Mouse (Mus musculus): ENCODE measurements at regions not wholly inside any gene's neighbourhood (a gene's known extent, or its start where the extent isn't known, plus 50 kb on each side); places are given as distances from the start of the nearest gene placed in this dataset.

DNA sequence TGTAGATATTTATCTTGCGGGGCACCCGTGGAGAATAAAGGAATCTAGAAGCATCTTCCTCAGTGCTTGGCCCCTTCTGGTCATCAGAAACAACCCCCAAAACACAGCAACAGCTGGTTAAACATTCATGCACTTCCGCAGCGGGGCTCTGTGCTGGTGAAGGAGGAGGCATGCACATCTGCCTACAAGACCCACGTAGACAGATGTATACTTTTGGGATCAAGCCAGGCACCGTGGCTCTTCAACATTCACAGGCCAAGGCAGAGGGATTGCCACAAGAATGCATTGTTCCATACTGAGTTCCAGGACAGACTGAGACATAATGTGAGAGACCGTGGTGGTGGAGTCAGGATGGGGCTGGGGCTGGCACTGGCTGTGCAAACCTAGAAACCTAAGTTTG lies 103.0 kb upstream of the Tmem260 start:
- Histone ChIP-seq H3K27me3 (ENCODE audit: control insufficient read depth, insufficient read depth, low read length) (no peaks in the 10 kb centered on the region), H3K36me3 (ENCODE audit: control insufficient read depth, insufficient read depth, low read length) (no peaks in the 10 kb centered on the region), H3K79me2 (replicated peaks; ENCODE audit: control insufficient read depth, insufficient read depth, low read length) (no peaks in the 10 kb centered on the region), H3K4me3 (no peak overlapping the region), H3K4me1 (ENCODE audit: control insufficient read depth, insufficient read depth, low read length) (no peaks in the 10 kb centered on the region), H3K27ac (no peak overlapping the region), H3K9ac (ENCODE audit: low read depth, low read length) (no peak overlapping the region)
- DNase-seq, result no peak
- 74% methylated on average over 7 of the region's 7 CpGs for WGBS
- intact Hi-C loops (cut with DNase I), result no loop called here
- TF ChIP-seq CTCF (IDR thresholded peaks at IDR 0.05) (no peak), POLR2A (IDR thresholded peaks at IDR 0.05; ENCODE audit: insufficient read depth, low read depth, low read length) (no peak)

DNA sequence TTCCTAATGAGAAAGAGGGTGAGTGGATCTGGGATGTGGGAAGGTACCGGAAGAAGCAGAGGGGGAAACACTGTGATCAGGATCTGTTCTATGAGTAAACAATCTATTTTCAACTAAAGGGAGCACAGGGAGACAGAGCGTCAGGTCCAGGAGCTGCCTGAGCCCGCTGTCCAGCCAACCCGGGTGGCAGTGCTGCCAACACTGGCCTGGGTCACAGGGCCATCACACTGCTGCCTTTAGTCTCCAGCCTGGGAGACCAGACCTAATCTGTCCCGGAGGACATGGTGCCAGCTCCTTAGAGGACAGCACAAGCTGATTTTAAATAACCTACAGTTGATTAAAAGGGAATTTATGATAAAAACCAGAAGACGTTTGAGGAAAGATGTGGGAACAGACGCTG lies 100.0 kb upstream of the Tmem260 start:
- Histone ChIP-seq H3K4me3 (no peak overlapping the region), H3K27me3 (ENCODE audit: control insufficient read depth, insufficient read depth, low read length) (no peaks in the 10 kb centered on the region), H3K4me1 (ENCODE audit: control insufficient read depth, insufficient read depth, low read length) (no peaks in the 10 kb centered on the region), H3K79me2 (replicated peaks; ENCODE audit: control insufficient read depth, insufficient read depth, low read length) (no peaks in the 10 kb centered on the region), H3K9ac (ENCODE audit: low read depth, low read length) (no peak overlapping the region), H3K27ac (no peak overlapping the region), H3K36me3 (ENCODE audit: control insufficient read depth, insufficient read depth, low read length) (no peaks in the 10 kb centered on the region)
- WGBS, result 56% methylated on average over 7 of the region's 7 CpGs
- intact Hi-C loops (cut with DNase I), result no loop called here
- peak in 1 of 2 experiments; percentile 46 for DNase-seq
- TF ChIP-seq CTCF (IDR thresholded peaks at IDR 0.05) (no peak), EP300 (IDR thresholded peaks at IDR 0.05; ENCODE audit: insufficient read depth, low read depth, low read length) (no peak), POLR2A (IDR thresholded peaks at IDR 0.05; ENCODE audit: insufficient read depth, low read depth, low read length) (no peak)

DNA sequence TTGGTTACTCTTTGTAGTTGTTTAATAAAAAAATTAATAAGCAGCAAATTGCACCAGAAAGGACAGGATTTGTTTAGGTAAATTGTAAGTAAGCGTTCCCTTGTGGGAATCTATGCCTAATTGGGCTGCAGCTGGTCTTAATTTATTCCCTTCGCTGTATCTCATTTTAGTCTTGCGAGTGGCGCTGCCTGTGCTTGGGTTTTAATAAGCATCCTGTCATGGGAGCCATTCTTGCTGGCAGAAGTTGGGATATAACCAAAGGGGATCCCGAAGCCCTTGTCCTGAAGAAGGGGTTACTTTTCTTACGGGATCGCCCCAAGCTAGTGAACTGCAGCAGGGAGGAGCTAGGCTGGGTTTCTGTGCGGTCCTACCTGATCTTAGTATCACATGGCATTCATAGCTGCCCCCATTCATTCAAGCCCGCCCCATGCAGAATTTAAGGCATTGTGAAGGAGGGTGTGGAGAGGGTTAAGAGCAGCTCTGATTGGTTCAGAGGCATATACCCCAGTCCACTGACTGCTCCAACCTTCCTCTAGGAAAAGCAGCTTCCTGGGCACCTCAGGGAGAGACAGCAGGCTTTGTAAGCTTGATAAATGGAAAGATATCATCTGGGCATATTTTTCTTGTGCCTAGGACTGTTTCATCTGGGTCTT lies 96.4 kb upstream of the Tmem260 start:
- H3K79me2 ChIP-seq (replicated peaks; ENCODE audit: control insufficient read depth, insufficient read depth, low read length), result no peaks in the 10 kb centered on the region
- no peaks in the 10 kb centered on the region for H3K4me1 ChIP-seq (ENCODE audit: control insufficient read depth, insufficient read depth, low read length)
- intact Hi-C loops (cut with DNase I), result no loop called here
- 93% methylated on average over 9 of the region's 9 CpGs for WGBS
- H3K27me3 ChIP-seq (ENCODE audit: control insufficient read depth, insufficient read depth, low read length), result no peaks in the 10 kb centered on the region
- TF ChIP-seq POLR2A (IDR thresholded peaks at IDR 0.05; ENCODE audit: insufficient read depth, low read depth, low read length), result no peak
- no peak for TF ChIP-seq CTCF (IDR thresholded peaks at IDR 0.05)
- TF ChIP-seq EP300 (IDR thresholded peaks at IDR 0.05; ENCODE audit: insufficient read depth, low read depth, low read length), result no peak
- H3K36me3 ChIP-seq (ENCODE audit: control insufficient read depth, insufficient read depth, low read length), result no peaks in the 10 kb centered on the region
- H3K4me3 ChIP-seq, result no peak overlapping the region
- no peak overlapping the region for H3K27ac ChIP-seq
- DNase-seq, result no peak
- H3K9ac ChIP-seq (ENCODE audit: low read depth, low read length), result no peak overlapping the region

- TF ChIP-seq CTCF (IDR thresholded peaks at IDR 0.05) (no peak), POLR2A (IDR thresholded peaks at IDR 0.05; ENCODE audit: insufficient read depth, low read depth, low read length) (no peak), EP300 (IDR thresholded peaks at IDR 0.05; ENCODE audit: insufficient read depth, low read depth, low read length) (no peak)
- 59% methylated on average over 6 of the region's 6 CpGs for WGBS
- intact Hi-C loops (cut with DNase I), result no loop called here
Observed at GRCm38 (mm10) chr14:48351652-48352051, 94.3 kb upstream of the Tmem260 start.

DNA sequence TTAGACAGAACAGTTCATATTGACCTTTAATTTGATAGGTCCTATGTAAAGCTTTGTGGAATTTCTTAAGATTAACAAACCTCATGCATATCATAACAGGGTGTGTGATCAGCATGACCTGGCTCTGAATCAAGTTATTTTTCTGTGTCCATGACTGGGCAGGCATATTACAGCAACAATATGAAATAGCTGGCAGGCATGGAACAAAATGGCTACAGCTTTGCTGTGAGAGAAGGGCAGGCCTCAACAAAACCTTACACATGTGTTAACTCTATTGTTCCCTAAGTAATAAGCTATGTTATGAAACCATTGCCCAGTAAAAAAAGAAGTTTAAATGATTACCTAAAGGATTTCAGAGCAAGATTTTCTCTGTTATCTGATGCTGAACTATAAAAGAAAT lies 93.1 kb upstream of the Tmem260 start:
- intact Hi-C loops (cut with DNase I), result no loop called here
- H3K4me3 ChIP-seq, result no peak overlapping the region

More at GRCm38 (mm10) chr14:48351652-48352051, 94.3 kb upstream of the Tmem260 start:
- Histone ChIP-seq H3K4me1 (ENCODE audit: control insufficient read depth, insufficient read depth, low read length) (no peaks in the 10 kb centered on the region), H3K27ac (no peak overlapping the region), H3K36me3 (ENCODE audit: control insufficient read depth, insufficient read depth, low read length) (no peaks in the 10 kb centered on the region), H3K9ac (ENCODE audit: low read depth, low read length) (no peak overlapping the region), H3K79me2 (replicated peaks; ENCODE audit: control insufficient read depth, insufficient read depth, low read length) (no peaks in the 10 kb centered on the region), H3K4me3 (no peak overlapping the region), H3K27me3 (ENCODE audit: control insufficient read depth, insufficient read depth, low read length) (no peaks in the 10 kb centered on the region)
- no peak for DNase-seq

GRCm38 (mm10) chr14:48354176-48354575 lies 91.7 kb upstream of the Tmem260 start:
- Histone ChIP-seq H3K27me3 (ENCODE audit: control insufficient read depth, insufficient read depth, low read length) (no peaks in the 10 kb centered on the region), H3K9ac (ENCODE audit: low read depth, low read length) (no peak overlapping the region), H3K79me2 (replicated peaks; ENCODE audit: control insufficient read depth, insufficient read depth, low read length) (no peaks in the 10 kb centered on the region), H3K4me3 (no peak overlapping the region), H3K27ac (no peak overlapping the region), H3K36me3 (ENCODE audit: control insufficient read depth, insufficient read depth, low read length) (no peaks in the 10 kb centered on the region), H3K4me1 (ENCODE audit: control insufficient read depth, insufficient read depth, low read length) (no peaks in the 10 kb centered on the region)
- TF ChIP-seq POLR2A (IDR thresholded peaks at IDR 0.05; ENCODE audit: insufficient read depth, low read depth, low read length) (no peak), EP300 (IDR thresholded peaks at IDR 0.05; ENCODE audit: insufficient read depth, low read depth, low read length) (no peak), CTCF (IDR thresholded peaks at IDR 0.05) (no peak)
- intact Hi-C loops (cut with DNase I), result no loop called here
- no peak for DNase-seq
- 25% methylated on average over 1 of the region's 1 CpGs for WGBS

More for the DNA sequence above, 93.1 kb upstream of the Tmem260 start:
- no peak overlapping the region for H3K27ac ChIP-seq
- DNase-seq, result no peak
- no peaks in the 10 kb centered on the region for H3K27me3 ChIP-seq (ENCODE audit: control insufficient read depth, insufficient read depth, low read length)
- H3K9ac ChIP-seq (ENCODE audit: low read depth, low read length), result no peak overlapping the region
- no peaks in the 10 kb centered on the region for H3K79me2 ChIP-seq (replicated peaks; ENCODE audit: control insufficient read depth, insufficient read depth, low read length)
- H3K4me1 ChIP-seq (ENCODE audit: control insufficient read depth, insufficient read depth, low read length), result no peaks in the 10 kb centered on the region
- H3K36me3 ChIP-seq (ENCODE audit: control insufficient read depth, insufficient read depth, low read length), result no peaks in the 10 kb centered on the region
- TF ChIP-seq CTCF (IDR thresholded peaks at IDR 0.05) (no peak), POLR2A (IDR thresholded peaks at IDR 0.05; ENCODE audit: insufficient read depth, low read depth, low read length) (no peak), EP300 (IDR thresholded peaks at IDR 0.05; ENCODE audit: insufficient read depth, low read depth, low read length) (no peak)
